Mouse (Mus musculus): ENCODE results near the gene Trhr2.

GRCm38 (mm10) chr8:122326114-122326542 lies 34.4 kb downstream of the Trhr2 start:
- TF ChIP-seq CTCF (conservative IDR thresholded peaks at IDR 0.05; ENCODE audit: insufficient read depth, insufficient read length, low read depth, low read length) (no peak), POLR2A (IDR thresholded peaks at IDR 0.05; ENCODE audit: low read depth, low read length) (no peak)
